Mouse (Mus musculus) cerebellum, adult 11-12 months (tissue): ENCODE data around the gene Itgam.
"Not testable (repeated sequence)": the region's sequence is repeated elsewhere in the genome, so short reads cannot be mapped to it uniquely, and the experiment has no call there.

Experiments
- DNase-seq: peaks from one replicate; pipeline ENCODE4 v3.0.0; 2022

Gene Itgam

GRCm38 (mm10) chr7:128136927-128137326 lies 74.5 kb downstream of the Itgam start:
- DNase-seq, result no peak

- peak; percentile 6 for DNase-seq
Observed at GRCm38 (mm10) chr7:128139611-128140010, 77.2 kb downstream of the Itgam start.

- no peak for DNase-seq
Observed at GRCm38 (mm10) chr7:128150970-128151369, 88.5 kb downstream of the Itgam start.

GRCm38 (mm10) chr7:128154076-128154475 lies 91.6 kb downstream of the Itgam start, which contains the start of gene Itgad:
TSS of gene Itgad (plus strand) at chr7:128154376.
- DNase-seq, result no peak

GRCm38 (mm10) chr7:128154924-128155323 lies 92.5 kb downstream of the Itgam start:
- no peak for DNase-seq

GRCm38 (mm10) chr7:128158688-128159354 lies 96.4 kb downstream of the Itgam start:
- not testable (repeated sequence) for DNase-seq

- DNase-seq, result no peak
Observed at GRCm38 (mm10) chr7:128164001-128164400, 101.6 kb downstream of the Itgam start.

GRCm38 (mm10) chr7:128166391-128166790 lies 104.0 kb downstream of the Itgam start:
- DNase-seq, result no peak
